Mouse (Mus musculus) liver, embryonic 14.5 days (tissue): Measurements from ENCODE around the gene Ube2h.

Experiments used
- CTCF ChIP-seq: IDR thresholded peaks from 2 replicates; pipeline ENCODE4 v1.5.1; 2016; ENCODE audit warnings: antibody characterized with exemption, low read depth, control low read depth
- EP300 ChIP-seq: IDR thresholded peaks from 2 replicates; pipeline ENCODE4 v1.6.1; 2016; ENCODE audit warnings: antibody characterized with exemption, low read depth

DNA sequence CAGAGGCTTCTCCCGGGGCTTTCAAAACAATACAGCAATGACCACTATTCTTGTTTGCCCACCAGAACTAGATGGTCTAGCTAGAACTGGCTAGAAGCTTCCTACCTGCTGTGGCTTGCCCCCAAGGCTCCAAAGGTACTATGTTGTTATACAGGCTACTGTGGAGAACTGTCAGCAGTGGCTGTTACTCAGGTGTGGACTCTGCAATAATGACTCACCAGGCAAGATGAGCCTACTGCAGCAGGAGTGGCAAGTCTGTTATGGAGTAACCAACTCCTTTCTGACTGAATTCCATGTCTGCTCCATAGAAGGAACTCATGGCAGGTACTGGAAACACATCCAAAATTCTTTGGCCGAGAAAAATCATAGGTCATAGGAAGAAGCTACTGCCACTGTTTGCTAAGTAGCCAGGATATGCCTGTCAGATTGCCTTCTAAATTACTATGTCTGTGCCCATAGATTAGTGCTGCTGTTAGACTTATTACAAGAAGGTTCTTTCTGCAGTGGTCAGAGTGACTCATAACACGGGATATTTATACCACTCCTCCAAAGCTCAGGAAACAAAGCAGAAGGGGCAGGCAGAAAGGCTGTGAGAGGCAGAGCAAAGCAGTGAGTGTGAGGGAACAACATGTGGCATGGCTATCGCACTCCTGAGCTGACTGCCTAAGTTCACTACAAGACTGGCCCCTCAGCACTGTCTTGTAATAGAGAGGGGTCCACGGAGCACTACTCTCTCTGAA lies 51.9 kb downstream of the Ube2h start:
- TF ChIP-seq CTCF (no peak), EP300 (no peak)
